Mouse (Mus musculus) small intestine, adult 2 months (tissue): ENCODE measurements around the gene Atp2c1.

Experiments
- CTCF ChIP-seq: fragments of 200-500 bp; IDR thresholded peaks from 2 replicates; pipeline ENCODE4 v1.5.1; 2012; ENCODE audit warnings: low read depth, mild to moderate bottlenecking, control low read depth, inconsistent platforms, low read length, moderate library complexity, mixed read lengths; ENCODE audit not compliant: insufficient replicate concordance, insufficient read length; ENCODE audit errors: extremely low read depth
- POLR2A ChIP-seq: fragments of 200-500 bp; IDR thresholded peaks from 2 replicates; pipeline ENCODE4 v1.6.1; 2012; ENCODE audit warnings: low read depth, mild to moderate bottlenecking, control low read depth, inconsistent platforms, low read length, moderate library complexity

- no peak for TF ChIP-seq POLR2A
- TF ChIP-seq CTCF = no peak
These were observed 163.4 kb downstream of the Atp2c1 start for GRCm38 (mm10) chr9:105363520-105364231.
